Mouse (Mus musculus) kidney, adult 2 months (tissue): Measurements from ENCODE around the gene Meiob.

Source experiments
- CTCF ChIP-seq: fragments of 200-500 bp; conservative IDR thresholded peaks from 2 replicates; pipeline ENCODE4 v1.5.1; 2011; ENCODE audit warnings: low read depth, mild to moderate bottlenecking, control low read depth, low read length, moderate library complexity, mixed read lengths; ENCODE audit not compliant: insufficient read depth, insufficient read length
- POLR2A ChIP-seq: fragments of 200-500 bp; IDR thresholded peaks from one replicate; pipeline ENCODE4 v1.6.1; 2011; ENCODE audit warnings: low read depth, low read length, control low read depth

DNA sequence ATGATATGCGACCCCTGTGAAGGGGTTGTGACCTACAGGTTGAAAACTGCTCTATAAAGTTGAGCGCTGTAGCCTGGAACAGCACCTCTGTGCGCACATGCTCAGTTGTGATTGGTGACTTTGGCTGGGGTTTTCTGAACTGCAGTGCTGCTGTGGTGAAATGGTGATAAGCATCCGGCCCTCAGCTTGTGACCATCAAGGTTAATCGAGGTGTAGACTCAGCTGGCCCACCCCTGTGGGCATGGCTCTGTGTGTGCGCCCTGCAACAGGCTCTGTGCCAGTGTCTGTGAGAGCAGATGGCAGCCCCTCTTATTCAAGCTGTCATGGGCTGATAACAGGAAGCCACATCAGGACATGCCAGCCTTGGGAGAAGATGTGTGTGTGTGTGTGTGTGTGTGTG lies 54.9 kb downstream of the Meiob start:
- TF ChIP-seq CTCF (no peak), POLR2A (no peak)
